Mouse (Mus musculus) ES-Bruce4 (cell line): Measurements from ENCODE around the gene Gpha2. TPM values are rescaled to one million over a fixed set of nuclear protein-coding genes. Genes with fewer than 3 reads are reported as not detected.
A peak's percentile ranks its signal among the peaks of the same experiment; 100 is the strongest.

Experiments
- H3K27ac ChIP-seq: 2 replicates; pipeline ENCODE4 v1.5.1; 2012; ENCODE audit warnings: low read length, inconsistent platforms; ENCODE audit not compliant: insufficient read depth
- H3K27me3 ChIP-seq: 2 replicates; pipeline ENCODE4 v1.6.1; 2012; ENCODE audit warnings: mild to moderate bottlenecking, low read length, inconsistent platforms; ENCODE audit not compliant: control insufficient read depth, poor library complexity, insufficient read depth, severe bottlenecking
- H3K36me3 ChIP-seq: 2 replicates; pipeline ENCODE4 v1.6.1; 2012; ENCODE audit warnings: inconsistent platforms, mild to moderate bottlenecking, low read length, moderate library complexity; ENCODE audit not compliant: control insufficient read depth, poor library complexity, insufficient read depth, severe bottlenecking
- H3K4me1 ChIP-seq: one replicate; pipeline ENCODE4 v1.8.1; 2011; ENCODE audit warnings: low read length; ENCODE audit not compliant: control insufficient read depth, insufficient read depth
- H3K4me3 ChIP-seq: 2 replicates; pipeline ENCODE4 v1.5.1; 2011; ENCODE audit warnings: low read depth, mild to moderate bottlenecking, low read length
- H3K9ac ChIP-seq: 2 replicates; pipeline ENCODE4 v1.6.1; 2012; ENCODE audit warnings: low read depth, mild to moderate bottlenecking, inconsistent platforms; ENCODE audit not compliant: poor library complexity, severe bottlenecking
- H3K9me3 ChIP-seq: replicated peaks from 2 replicates; pipeline ENCODE4 v1.6.1; 2012; ENCODE audit warnings: mild to moderate bottlenecking, low read length, inconsistent platforms; ENCODE audit not compliant: control insufficient read depth, poor library complexity, insufficient read depth, severe bottlenecking
- CTCF ChIP-seq: IDR thresholded peaks from one replicate; pipeline ENCODE4 v1.8.1; 2011; ENCODE audit warnings: low read depth, low read length
- EP300 ChIP-seq: IDR thresholded peaks from 2 replicates; pipeline ENCODE4 v1.6.1; 2011; ENCODE audit warnings: low read depth, low read length; ENCODE audit not compliant: insufficient read depth
- POLR2A ChIP-seq: IDR thresholded peaks from one replicate; pipeline ENCODE4 v1.8.1; 2011; ENCODE audit warnings: low read length; ENCODE audit not compliant: insufficient read depth
- polyA plus RNA-seq: library from polyadenylated mRNA; stranded (reverse); fragments of >200 nt; gene quantifications from 2 replicates; pipeline ENCODE4 v1.2.4, GENCODE M21; 2011; ENCODE audit warnings: low read depth; ENCODE audit not compliant: missing spikeins, insufficient read depth, insufficient read length

Gene Gpha2
- polyA plus RNA-seq, 1 experiment: 1.0 TPM

DNA sequence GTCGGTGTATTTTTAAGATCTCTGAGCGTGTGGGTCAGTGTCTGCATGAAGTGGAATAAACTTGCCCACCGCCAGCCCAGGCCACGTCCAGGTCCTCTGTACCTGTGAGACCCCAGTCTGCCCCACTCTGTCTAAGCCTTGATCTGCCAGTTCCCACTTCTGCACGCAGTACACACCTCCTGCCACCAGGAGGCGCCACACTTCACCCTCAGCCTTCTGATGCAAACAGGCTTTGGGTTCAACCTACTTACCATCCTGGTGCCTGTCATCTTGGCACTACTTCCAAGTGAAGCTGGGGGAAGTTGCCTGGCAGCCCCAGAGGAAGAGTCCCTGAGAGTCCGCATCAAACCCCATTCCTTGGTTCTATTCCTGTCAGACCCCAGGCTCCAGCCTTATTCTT, 36.0 kb downstream of the Gpha2 start:
- peaks cover 9% of the 10 kb centered on the region for H3K36me3 ChIP-seq
- H3K27ac ChIP-seq: no peak overlapping the region
- no peaks in the 10 kb centered on the region for H3K4me1 ChIP-seq
- no peaks in the 10 kb centered on the region for H3K27me3 ChIP-seq
- TF ChIP-seq POLR2A: no peak
- TF ChIP-seq EP300: 0 out of 2 replicates have a peak, but pooled peaks have one; percentile 44
- peak; percentile 100 for TF ChIP-seq CTCF
- no peak overlapping the region for H3K9ac ChIP-seq
- no peak overlapping the region for H3K4me3 ChIP-seq
- H3K9me3 ChIP-seq: no peaks in the 10 kb centered on the region

GRCm38 (mm10) chr19:6262839-6263433, 36.8 kb downstream of the Gpha2 start:
- H3K36me3 ChIP-seq: peaks cover 6% of the 10 kb centered on the region
- H3K4me3 ChIP-seq: no peak overlapping the region
- TF ChIP-seq POLR2A (no peak), EP300 (no peak), CTCF (no peak)
- no peaks in the 10 kb centered on the region for H3K27me3 ChIP-seq
- H3K9me3 ChIP-seq: no peaks in the 10 kb centered on the region
- H3K27ac ChIP-seq: no peak overlapping the region
- no peak overlapping the region for H3K9ac ChIP-seq
- no peaks in the 10 kb centered on the region for H3K4me1 ChIP-seq

DNA sequence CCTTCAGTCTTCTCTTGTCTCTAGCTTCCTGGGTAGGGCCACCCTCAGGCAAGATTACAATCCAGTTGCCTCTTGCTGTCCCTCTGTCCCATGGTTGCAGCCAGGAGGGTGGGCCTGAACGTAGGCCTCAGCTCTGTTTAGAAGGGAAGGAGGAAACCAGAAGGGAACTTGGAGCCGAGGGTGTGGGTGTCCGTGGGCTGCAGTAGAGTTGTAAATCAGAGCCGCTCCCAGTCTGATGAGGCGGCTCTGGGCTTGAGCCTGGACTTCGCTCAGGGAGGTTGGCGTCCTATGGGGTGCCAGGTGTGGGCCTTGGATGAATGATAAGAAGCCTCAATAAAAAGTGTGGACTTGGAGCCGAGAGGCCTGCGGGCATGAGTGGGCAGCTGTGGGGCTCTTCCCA, 38.0 kb downstream of the Gpha2 start:
- H3K27me3 ChIP-seq: no peaks in the 10 kb centered on the region
- H3K4me1 ChIP-seq: no peaks in the 10 kb centered on the region
- no peak overlapping the region for H3K4me3 ChIP-seq
- no peaks in the 10 kb centered on the region for H3K9me3 ChIP-seq
- no peaks in the 10 kb centered on the region for H3K36me3 ChIP-seq
- H3K9ac ChIP-seq: no peak overlapping the region
- no peak overlapping the region for H3K27ac ChIP-seq
- no peak for TF ChIP-seq CTCF
- no peak for TF ChIP-seq POLR2A
- TF ChIP-seq EP300: no peak

GRCm38 (mm10) chr19:6264945-6265344, 38.8 kb downstream of the Gpha2 start:
- TF ChIP-seq POLR2A (no peak), EP300 (no peak), CTCF (no peak)
- Histone ChIP-seq H3K9me3 (no peaks in the 10 kb centered on the region), H3K4me3 (no peak overlapping the region), H3K36me3 (no peaks in the 10 kb centered on the region), H3K27ac (no peak overlapping the region), H3K9ac (no peak overlapping the region), H3K27me3 (no peaks in the 10 kb centered on the region), H3K4me1 (peaks cover 2% of the 10 kb centered on the region)

DNA sequence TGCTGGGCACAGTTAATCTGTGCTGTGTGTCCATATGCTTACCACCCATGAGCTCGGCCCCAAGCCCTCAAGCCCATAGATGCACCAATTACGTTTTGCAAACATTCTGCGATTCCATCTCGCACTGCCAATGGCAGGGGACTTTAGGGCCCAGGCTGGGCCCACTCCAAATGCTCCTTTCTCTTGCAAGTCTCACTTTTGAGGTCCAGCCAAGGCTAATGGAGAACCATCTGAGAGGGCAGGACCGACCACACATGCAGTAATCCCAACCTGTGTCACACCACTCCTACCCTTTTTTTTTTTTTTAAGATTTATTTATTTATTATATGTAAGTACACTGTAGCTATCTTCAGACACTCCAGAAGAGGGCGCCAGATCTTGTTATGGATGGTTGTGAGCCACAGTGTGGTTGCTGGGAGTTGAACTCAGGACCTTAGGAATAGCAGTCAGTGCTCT, 39.6 kb downstream of the Gpha2 start:
- H3K36me3 ChIP-seq: no peaks in the 10 kb centered on the region
- peaks cover 6% of the 10 kb centered on the region for H3K4me1 ChIP-seq
- no peak overlapping the region for H3K4me3 ChIP-seq
- no peak overlapping the region for H3K27ac ChIP-seq
- H3K27me3 ChIP-seq: no peaks in the 10 kb centered on the region
- TF ChIP-seq POLR2A: no peak
- no peak for TF ChIP-seq CTCF
- TF ChIP-seq EP300: no peak
- no peaks in the 10 kb centered on the region for H3K9me3 ChIP-seq
- H3K9ac ChIP-seq: no peak overlapping the region

DNA sequence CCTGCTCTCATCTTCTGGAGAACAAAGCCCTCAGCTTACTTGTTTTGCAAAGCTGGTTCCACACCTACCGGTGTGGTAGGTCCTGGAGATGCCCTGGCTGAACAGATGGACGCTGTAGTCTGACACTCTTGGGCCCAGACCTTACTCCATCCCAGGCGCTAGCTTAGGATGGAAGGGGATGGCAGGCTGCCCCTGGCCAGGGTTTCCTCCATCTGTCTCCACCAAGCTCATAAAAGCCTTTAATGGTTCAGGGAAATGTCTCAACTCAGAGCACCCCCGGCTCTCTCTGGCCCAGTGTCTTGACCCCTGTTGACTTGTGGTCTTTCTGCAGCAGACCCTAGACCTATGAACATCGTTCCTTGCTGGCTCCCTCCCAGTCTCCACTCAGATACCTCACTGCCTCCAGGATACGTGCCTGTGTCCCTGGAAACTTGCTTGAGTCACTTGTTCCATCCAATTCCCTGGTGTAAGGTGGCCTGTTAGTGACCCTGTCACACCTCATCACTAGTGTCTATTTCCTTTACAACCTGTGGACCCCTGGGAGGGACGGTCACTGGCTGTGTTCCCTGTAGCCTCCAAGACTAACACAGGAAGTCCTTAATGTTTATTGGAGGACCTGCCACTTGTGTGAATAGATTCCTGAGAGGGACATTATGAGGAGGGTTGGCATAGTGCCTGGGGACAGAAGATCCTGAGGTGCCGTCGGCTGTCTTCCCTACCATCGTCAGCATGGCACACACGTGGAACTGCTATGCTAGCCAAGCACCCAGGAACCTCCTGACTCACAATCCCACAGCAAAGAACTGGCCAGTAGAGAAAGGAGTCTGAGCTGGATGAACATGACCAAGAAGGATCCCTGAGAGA, 41.4 kb downstream of the Gpha2 start:
- no peak overlapping the region for H3K9ac ChIP-seq
- H3K36me3 ChIP-seq: no peaks in the 10 kb centered on the region
- TF ChIP-seq POLR2A (no peak), CTCF (no peak), EP300 (no peak)
- H3K27me3 ChIP-seq: no peaks in the 10 kb centered on the region
- no peak overlapping the region for H3K27ac ChIP-seq
- H3K4me1 ChIP-seq: peaks cover 14% of the 10 kb centered on the region
- H3K9me3 ChIP-seq: no peaks in the 10 kb centered on the region
- no peak overlapping the region for H3K4me3 ChIP-seq
